Mouse (Mus musculus) intestine, postnatal 0 days (tissue): ENCODE data around the gene Ripply2. TPM values are rescaled to one million over a fixed set of nuclear protein-coding genes. Genes with fewer than 3 reads are reported as not detected.
"Not testable (repeated sequence)": the region's sequence is repeated elsewhere in the genome, so short reads cannot be mapped to it uniquely, and the experiment has no call there.

ENCODE experiments used
- ATAC-seq: fragments of 200-750 bp; cut with Nextera tagmentation; 2 replicates; pipeline ENCODE4 v1.8.0; 2017; ENCODE audit warnings: mild to moderate bottlenecking, moderate TSS enrichment, moderate library complexity
- H3K27ac ChIP-seq: fragments of 300-500 bp; sonication (generic); 2 replicates; pipeline ENCODE4 v1.5.1; 2014; ENCODE audit warnings: mild to moderate bottlenecking, low read depth, low read length, moderate library complexity
- H3K27me3 ChIP-seq: fragments of 300-500 bp; sonication (generic); replicated peaks from 2 replicates; pipeline ENCODE4 v1.6.1; 2014; ENCODE audit warnings: low read length, mixed read lengths; ENCODE audit not compliant: control insufficient read depth, insufficient read depth
- H3K36me3 ChIP-seq: fragments of 300-500 bp; sonication (generic); 2 replicates; pipeline ENCODE4 v1.6.1; 2014; ENCODE audit warnings: mild to moderate bottlenecking, moderate library complexity; ENCODE audit not compliant: control insufficient read depth, insufficient read depth
- H3K4me1 ChIP-seq: fragments of 300-500 bp; sonication (generic); replicated peaks from 2 replicates; pipeline ENCODE4 v1.6.1; 2014; ENCODE audit warnings: antibody characterized with exemption, low read length, mixed read lengths; ENCODE audit not compliant: control insufficient read depth, insufficient read depth
- H3K4me2 ChIP-seq: fragments of 300-500 bp; sonication (generic); replicated peaks from 2 replicates; pipeline ENCODE4 v1.6.1; 2014; ENCODE audit warnings: low read depth, mild to moderate bottlenecking, moderate library complexity
- H3K4me3 ChIP-seq: fragments of 300-500 bp; sonication (generic); 2 replicates; pipeline ENCODE4 v1.5.1; 2014; ENCODE audit warnings: low read depth, low read length
- H3K9ac ChIP-seq: fragments of 300-500 bp; sonication (generic); 2 replicates; pipeline ENCODE4 v1.6.1; 2014; ENCODE audit warnings: mild to moderate bottlenecking, low read depth, low read length
- H3K9me3 ChIP-seq: fragments of 300-500 bp; sonication (generic); 2 replicates; pipeline ENCODE4 v1.6.1; 2016; ENCODE audit warnings: mixed run types; ENCODE audit not compliant: control insufficient read depth
- CTCF ChIP-seq: sonication (generic); IDR thresholded peaks from 2 replicates; pipeline ENCODE4 v1.5.1; 2016; ENCODE audit warnings: low read depth, mild to moderate bottlenecking, control low read depth, antibody characterized with exemption, moderate library complexity
- WGBS: fragments of 180-500 bp; shearing (Covaris S2); extraction: QIAGEN DNeasy Blood & Tissue Kit; methylation state at CpG from one replicate; pipeline ENCODE4 v1.1.7; 2014; 5-methylcytosine and 5-hydroxymethylcytosine counted together
- polyA plus RNA-seq: library from polyadenylated mRNA; unstranded; fragments of >200 nt; fragmentation: Nextera tagmentation; extraction: Ambion mirVana; gene quantifications from 2 replicates; pipeline ENCODE4 v1.2.1, GENCODE M21; 2015

Ripply2 gene
- polyA plus RNA-seq: not detected in 2 replicates

DNA sequence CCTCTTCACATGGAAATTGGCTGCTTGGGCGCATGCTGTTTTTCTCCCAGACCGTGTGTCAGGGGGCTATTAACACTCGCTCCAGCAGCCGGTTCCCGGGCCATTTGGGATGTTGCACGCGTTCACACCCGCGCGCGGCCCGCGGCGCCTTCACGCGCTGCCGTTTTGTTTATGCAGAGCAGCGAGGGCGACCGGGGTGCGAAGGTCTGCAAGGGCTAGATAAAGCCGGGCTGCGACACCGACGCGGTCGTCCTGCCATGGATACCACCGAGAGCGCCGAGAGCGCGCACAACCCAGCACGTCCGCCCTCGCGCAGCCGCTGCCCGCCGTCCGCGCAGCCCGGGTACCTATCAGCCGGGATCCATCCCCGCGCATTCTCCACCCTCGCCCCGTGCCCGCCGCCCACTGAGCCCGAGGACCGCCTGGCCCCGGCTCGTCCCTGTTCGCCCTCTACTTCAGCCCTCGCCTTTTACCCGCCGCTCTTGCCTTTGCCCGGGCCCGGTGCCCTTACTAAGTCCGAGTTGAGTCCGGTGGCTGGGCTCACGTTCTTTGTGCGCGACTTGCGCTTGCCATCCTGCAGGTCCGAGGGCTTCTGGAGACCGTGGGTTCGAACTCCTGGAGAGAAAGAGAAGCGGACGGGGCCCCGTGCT lies at the start of gene Ripply2:
Ripply2 (plus strand) TSS at position 250 of the 650 bp plus-strand sequence.
- H3K4me1 ChIP-seq: no peaks in the 10 kb centered on the region
- H3K4me3 ChIP-seq: peak within 1 kb of the TSS; percentile 35
- WGBS: under 1% methylated on average over 68 of the region's 71 CpGs
- H3K27ac ChIP-seq: no peak within 1 kb of the TSS
- H3K4me2 ChIP-seq: peak within 1 kb of the TSS; percentile 57
- ATAC-seq: no peak
- TF ChIP-seq CTCF: no peak
- H3K27me3 ChIP-seq: peaks cover 39% of the 10 kb centered on the region
- no peaks in the 10 kb centered on the region for H3K36me3 ChIP-seq
- H3K9me3 ChIP-seq: no peaks in the 10 kb centered on the region
- H3K9ac ChIP-seq: no peak within 1 kb of the TSS

DNA sequence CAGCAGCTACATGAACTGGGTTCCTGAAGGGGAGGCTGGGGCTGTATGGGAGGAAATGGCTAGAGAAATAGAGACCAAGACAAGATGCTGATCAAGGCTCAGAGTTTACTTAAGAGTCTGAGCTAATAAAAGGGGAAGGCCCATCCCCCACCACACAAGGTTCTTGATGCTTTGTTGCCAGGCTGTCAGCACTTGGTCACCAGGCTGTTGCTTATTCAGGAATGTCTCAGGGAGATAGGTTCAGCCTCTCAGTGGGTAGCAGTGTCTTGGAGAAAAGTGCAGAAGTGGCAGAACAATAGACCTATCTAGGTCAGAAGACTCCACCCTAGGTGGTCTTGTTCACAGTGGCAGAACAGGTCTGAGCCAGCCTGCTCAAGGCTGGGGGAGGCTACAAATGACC lies 42.9 kb upstream of the Ripply2 start:
- not testable (repeated sequence) for ATAC-seq, H3K9ac ChIP-seq, H3K27me3 ChIP-seq, H3K4me2 ChIP-seq, H3K4me3 ChIP-seq, H3K4me1 ChIP-seq, H3K36me3 ChIP-seq, H3K9me3 ChIP-seq, H3K27ac ChIP-seq

GRCm38 (mm10) chr9:86973562-86973961 lies 41.8 kb upstream of the Ripply2 start:
- 62% methylated on average over 4 of the region's 4 CpGs for WGBS
- no peak for TF ChIP-seq CTCF
- no peak overlapping the region for H3K4me3 ChIP-seq

GRCm38 (mm10) chr9:86976896-86977295 lies 38.4 kb upstream of the Ripply2 start:
- Histone ChIP-seq H3K4me3 (no peak overlapping the region), H3K27me3 (no peaks in the 10 kb centered on the region), H3K9ac (no peak overlapping the region), H3K4me1 (no peaks in the 10 kb centered on the region), H3K27ac (no peak overlapping the region), H3K36me3 (no peaks in the 10 kb centered on the region), H3K9me3 (no peaks in the 10 kb centered on the region), H3K4me2 (no peak overlapping the region)
- 69% methylated on average over 4 of the region's 4 CpGs for WGBS
- no peak for TF ChIP-seq CTCF
- no peak for ATAC-seq

More at GRCm38 (mm10) chr9:86973562-86973961, 41.8 kb upstream of the Ripply2 start:
- H3K27me3 ChIP-seq: no peaks in the 10 kb centered on the region
- no peaks in the 10 kb centered on the region for H3K36me3 ChIP-seq
- no peaks in the 10 kb centered on the region for H3K4me1 ChIP-seq
- ATAC-seq: no peak
- no peak overlapping the region for H3K27ac ChIP-seq
- H3K9ac ChIP-seq: no peak overlapping the region
- H3K4me2 ChIP-seq: no peak overlapping the region
- no peaks in the 10 kb centered on the region for H3K9me3 ChIP-seq

DNA sequence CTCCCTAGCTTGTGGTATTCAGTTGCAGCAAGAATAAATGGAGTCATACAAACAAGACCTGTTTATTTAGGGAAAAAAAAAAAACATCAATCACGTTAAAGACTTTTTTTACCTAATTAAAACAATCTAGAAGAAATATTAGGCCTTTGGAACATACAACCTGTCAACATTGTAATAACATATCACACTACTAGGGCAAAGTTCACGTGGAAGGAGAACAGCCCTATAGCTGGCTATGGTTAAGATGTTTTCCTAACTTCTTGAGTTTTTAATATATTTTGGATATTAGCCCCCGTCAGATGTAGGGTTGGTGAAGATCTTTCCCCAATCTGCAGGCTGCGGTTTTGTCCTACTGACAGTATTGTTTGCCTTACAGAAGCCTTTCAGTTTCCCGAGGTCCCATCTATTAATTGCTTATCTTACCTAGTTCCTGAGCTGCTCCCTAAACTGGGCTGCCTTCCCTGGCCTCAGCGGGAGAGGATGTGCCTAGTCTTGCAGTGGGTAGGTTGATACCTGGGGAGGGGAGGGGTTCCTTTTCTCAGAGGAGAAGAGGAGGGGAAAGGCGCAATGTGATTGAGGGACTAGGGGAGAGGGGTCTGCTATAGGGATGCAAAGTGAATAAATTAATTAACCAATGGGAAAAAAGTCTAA lies 37.0 kb upstream of the Ripply2 start:
- H3K4me3 ChIP-seq: no peak overlapping the region
- no peak overlapping the region for H3K4me2 ChIP-seq
- TF ChIP-seq CTCF: no peak
- WGBS: 53% methylated on average over 7 of the region's 7 CpGs
- no peaks in the 10 kb centered on the region for H3K4me1 ChIP-seq
- no peaks in the 10 kb centered on the region for H3K9me3 ChIP-seq
- ATAC-seq: no peak
- no peaks in the 10 kb centered on the region for H3K36me3 ChIP-seq
- H3K27ac ChIP-seq: no peak overlapping the region
- no peak overlapping the region for H3K9ac ChIP-seq
- H3K27me3 ChIP-seq: no peaks in the 10 kb centered on the region

DNA sequence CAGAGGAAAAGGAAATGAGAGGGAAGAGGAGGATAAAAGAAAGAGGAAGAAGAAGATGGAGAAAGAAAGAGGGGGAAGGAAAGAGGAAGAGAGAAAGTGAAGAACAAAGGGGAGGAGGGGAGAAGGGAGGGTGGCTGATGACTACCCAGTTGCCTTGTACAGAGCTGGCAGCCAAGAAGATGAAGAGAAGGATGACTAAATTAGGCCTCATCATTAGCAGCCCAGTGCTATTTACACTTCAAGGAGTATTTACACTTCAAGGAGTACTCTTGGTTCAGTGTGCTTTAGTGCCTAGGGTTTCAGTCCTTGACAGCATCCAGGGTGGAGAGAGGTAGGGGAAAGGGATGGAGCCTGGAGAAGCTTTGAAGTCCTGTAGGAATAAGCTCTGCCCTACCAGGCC lies 35.3 kb upstream of the Ripply2 start:
- no peak overlapping the region for H3K4me2 ChIP-seq
- ATAC-seq: no peak
- H3K4me3 ChIP-seq: no peak overlapping the region
- no peak overlapping the region for H3K27ac ChIP-seq
- TF ChIP-seq CTCF: no peak
- H3K27me3 ChIP-seq: no peaks in the 10 kb centered on the region
- H3K36me3 ChIP-seq: no peaks in the 10 kb centered on the region
- no peaks in the 10 kb centered on the region for H3K4me1 ChIP-seq
- no peak overlapping the region for H3K9ac ChIP-seq
- no peaks in the 10 kb centered on the region for H3K9me3 ChIP-seq
